9 mouse cellular contexts compared by ENCODE assay signal in the genomic region with DNA sequence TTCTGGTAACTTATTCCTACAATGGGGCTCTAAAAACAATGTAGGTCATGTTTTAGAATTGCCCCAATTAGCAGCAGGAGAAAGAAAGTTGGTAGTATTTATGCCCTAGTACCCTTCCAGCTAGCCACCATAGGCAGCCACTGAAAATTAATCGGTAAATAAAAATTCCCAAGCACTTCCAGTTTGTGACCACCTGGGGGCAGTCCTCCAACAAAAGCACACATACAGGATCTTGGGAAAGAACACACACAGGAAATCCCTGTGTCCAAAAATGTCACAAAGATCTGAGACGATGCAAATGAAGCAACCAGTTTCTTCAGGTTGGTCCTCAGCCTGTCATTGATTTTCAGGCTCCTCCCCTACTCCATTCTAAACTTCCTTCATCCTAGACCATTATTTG.
DNase-seq lines count a peak whose midpoint lies in the region; ATAC-seq lines count a peak whose summit lies in the region.
"Had no signal": no experiment of that assay in that cellular context is flagged by ENCODE, and none has a peak within 500 bp of the region (broad histone marks: within the 10 kb centered on the region; RNA-seq: fewer than 3 reads in every experiment).

No protein-coding gene starts in this region.

- no peak overlapping the region for H3K4me2 ChIP-seq in limb, embryonic 11.5 days (ENCODE audit: low read depth, severe bottlenecking)
- H3K4me2 ChIP-seq: lung, embryonic 15.5 days had no signal

- H3K4me1 ChIP-seq in limb, embryonic 11.5 days (ENCODE audit: control insufficient read depth, insufficient read depth, low read length): no peaks in the 10 kb centered on the region
- H3K4me1 ChIP-seq in limb, embryonic 10.5 days: no peaks in the 10 kb centered on the region
- H3K4me1 ChIP-seq: lung, embryonic 15.5 days had no signal

- no peaks in the 10 kb centered on the region for H3K27me3 ChIP-seq in limb, embryonic 11.5 days (ENCODE audit: control insufficient read depth, insufficient read depth, low read length)
- no peaks in the 10 kb centered on the region for H3K27me3 ChIP-seq in limb, embryonic 10.5 days (ENCODE audit: low read depth, poor library complexity, severe bottlenecking)
- H3K27me3 ChIP-seq: lung, embryonic 15.5 days had no signal

- intact Hi-C loops in heart, postnatal 36 days (cut with DNase I): no loop called here
- intact Hi-C loops in left cerebral cortex, postnatal 25 days (cut with DNase I): loop anchor here (5.0 kb wide), 1 partner anchor 41 kb away; no protein-coding TSS in a partner anchor

- ATAC-seq in limb, embryonic 11.5 days (ENCODE audit: insufficient number of reproducible peaks, low FRiP score, low TSS enrichment, low read depth): no peak

- no peak overlapping the region for H3K27ac ChIP-seq in limb, embryonic 11.5 days (replicated peaks; ENCODE audit: low read depth, low read length)
- H3K27ac ChIP-seq in limb, embryonic 10.5 days: no peak overlapping the region
- H3K27ac ChIP-seq: lung, embryonic 15.5 days had no signal

- H3K9me3 ChIP-seq in limb, embryonic 11.5 days (ENCODE audit: control insufficient read depth, low read length): no peaks in the 10 kb centered on the region
- no peaks in the 10 kb centered on the region for H3K9me3 ChIP-seq in limb, embryonic 10.5 days (replicated peaks)
- H3K9me3 ChIP-seq: lung, embryonic 15.5 days had no signal

- no peaks in the 10 kb centered on the region for H3K36me3 ChIP-seq in limb, embryonic 11.5 days (ENCODE audit: control insufficient read depth, insufficient read depth, low read length)
- no peaks in the 10 kb centered on the region for H3K36me3 ChIP-seq in limb, embryonic 10.5 days
- H3K36me3 ChIP-seq: lung, embryonic 15.5 days had no signal

- no peak overlapping the region for H3K4me3 ChIP-seq in limb, embryonic 11.5 days (ENCODE audit: low read depth, low read length)
- no peak overlapping the region for H3K4me3 ChIP-seq in limb, embryonic 10.5 days
- H3K4me3 ChIP-seq: lung, embryonic 15.5 days had no signal

- WGBS in limb, embryonic 11.5 days: 49% methylated on average over 2 of the region's 2 CpGs
- 46% methylated on average over 2 of the region's 2 CpGs for WGBS in limb, embryonic 10.5 days

- peak; percentile 49 for DNase-seq in limb, embryonic 11.5 days (ENCODE audit: low spot score)
- no peak for DNase-seq in limb, embryonic 10.5 days (ENCODE audit: low spot score)
- peak; percentile 30 for DNase-seq in Muller cell, postnatal 12 days (ENCODE audit: inconsistent ontology term)
- DNase-seq in cerebellum, adult 18-20 months: peak; percentile 28 to 54
- peak; percentile 17 to 22 for DNase-seq in heart, postnatal 36 days
- peak; percentile 23 to 58 for DNase-seq in left cerebral cortex, postnatal 25 days (ENCODE audit: low spot score in 2 of 2)
- DNase-seq in right cerebral cortex, postnatal 10 days (ENCODE audit: low spot score in 2 of 2): peak; percentile 33 to 54
- DNase-seq in ovary, postnatal 10 days (ENCODE audit: low spot score): no peak

- no peak overlapping the region for H3K9ac ChIP-seq in limb, embryonic 11.5 days (ENCODE audit: low read length)
- H3K9ac ChIP-seq: lung, embryonic 15.5 days had no signal

Comparison
In these comparisons a context has a peak if more than half of its experiments do, and no peak if none do; other contexts are left out.
1. DNase-seq: peak in limb, embryonic 11.5 days (single experiment), Muller cell, postnatal 12 days (single experiment), cerebellum, adult 18-20 months (2 of 2), heart, postnatal 36 days (2 of 2), left cerebral cortex, postnatal 25 days (2 of 2) and right cerebral cortex, postnatal 10 days (2 of 2); none in limb, embryonic 10.5 days (single experiment) and ovary, postnatal 10 days (single experiment).